Mouse (Mus musculus) CH12.LX (cell line): ENCODE data around the gene Ifna4. TPM values are rescaled to one million over a fixed set of nuclear protein-coding genes. Genes with fewer than 3 reads are reported as not detected.

Experiments used
- DNase-seq: peaks from one replicate; pipeline ENCODE4 v3.0.0-alpha.2; 2013; ENCODE audit errors: extremely low read depth
- H3K27ac ChIP-seq: 2 replicates; pipeline ENCODE4 v1.5.1; 2012; ENCODE audit warnings: low read depth, mild to moderate bottlenecking, control low read depth, moderate library complexity; ENCODE audit not compliant: insufficient read depth
- H3K27me3 ChIP-seq: replicated peaks from 2 replicates; pipeline ENCODE3; 2012; ENCODE audit warnings: inconsistent platforms
- H3K36me3 ChIP-seq, 2 experiments: replicated peaks in 1 of 2; 2 replicates each; pipeline versions ENCODE3 to v1.6.1; 2012; ENCODE audit warnings: inconsistent platforms in 1 of 2, low read length in 1 of 2, mild to moderate bottlenecking in 1 of 2, mixed read lengths in 1 of 2, moderate library complexity in 1 of 2; ENCODE audit not compliant: control insufficient read depth in 1 of 2, insufficient read depth in 1 of 2
- H3K4me1 ChIP-seq, 2 experiments: 2 replicates each; pipeline ENCODE4 v1.6.1; 2012; ENCODE audit warnings: inconsistent platforms in 1 of 2, moderate library complexity in 1 of 2; ENCODE audit not compliant: insufficient read depth in 2 of 2, control insufficient read depth in 1 of 2
- H3K4me2 ChIP-seq: 2 replicates; pipeline ENCODE4 v1.6.1; 2012; ENCODE audit warnings: low read depth, mild to moderate bottlenecking, control low read depth; ENCODE audit not compliant: poor library complexity, insufficient read depth, severe bottlenecking
- H3K4me3 ChIP-seq, 3 experiments: fragments of 150-350 bp in 1 of 3; sonication (generic) in 1 of 3; replicated peaks in 1 of 3; 2 replicates each; pipeline versions ENCODE3 to v1.5.1; 2011 to 2012; ENCODE audit warnings: low read depth in 2 of 3, low read length in 2 of 3, mild to moderate bottlenecking in 2 of 3, moderate library complexity in 2 of 3, control low read depth in 1 of 3, improper control_type of control experiment in 1 of 3, inconsistent platforms in 1 of 3, mixed read lengths in 1 of 3; ENCODE audit not compliant: poor library complexity in 1 of 3
- H3K79me2 ChIP-seq: replicated peaks from 2 replicates; pipeline ENCODE4 v1.6.1; 2012; ENCODE audit warnings: mild to moderate bottlenecking, moderate library complexity; ENCODE audit not compliant: control insufficient read depth, poor library complexity, insufficient read depth, severe bottlenecking; ENCODE audit errors: extremely low read depth
- H3K9ac ChIP-seq: 2 replicates; pipeline ENCODE4 v1.6.1; 2012; ENCODE audit warnings: low read depth, mild to moderate bottlenecking, control low read depth, moderate library complexity; ENCODE audit not compliant: insufficient read depth
- H3K9me3 ChIP-seq: replicated peaks from 2 replicates; pipeline ENCODE3; 2012; ENCODE audit warnings: low read length, inconsistent platforms, mixed read lengths
- CHD1 ChIP-seq: IDR thresholded peaks from 2 replicates; pipeline ENCODE4 v1.6.1; 2012; ENCODE audit warnings: low read depth, low read length, improper control_type of control experiment, inconsistent platforms
- CTCF ChIP-seq, 2 experiments: IDR thresholded peaks in 1 of 2; conservative IDR thresholded peaks in 1 of 2; 2 replicates each; pipeline ENCODE4 v1.5.1; 2011 to 2012; ENCODE audit warnings: low read depth in 2 of 2, low read length in 2 of 2, improper control_type of control experiment in 1 of 2, inconsistent platforms in 1 of 2, mild to moderate bottlenecking in 1 of 2, moderate library complexity in 1 of 2
- ELF1 ChIP-seq: IDR thresholded peaks from 2 replicates; pipeline ENCODE4 v1.6.1; 2014; ENCODE audit warnings: low read depth, mild to moderate bottlenecking, inconsistent platforms, low read length, improper control_type of control experiment
- GABPA ChIP-seq: IDR thresholded peaks from 2 replicates; pipeline ENCODE4 v1.6.1; 2012; ENCODE audit warnings: low read depth, low read length, improper control_type of control experiment, inconsistent platforms; ENCODE audit not compliant: insufficient replicate concordance
- IRF4 ChIP-seq: IDR thresholded peaks from 2 replicates; pipeline ENCODE4 v1.6.1; 2014; ENCODE audit warnings: low read depth, mild to moderate bottlenecking, inconsistent platforms, low read length, improper control_type of control experiment
- JUN ChIP-seq: IDR thresholded peaks from 2 replicates; pipeline ENCODE4 v1.6.1; 2011; ENCODE audit warnings: low read depth, mild to moderate bottlenecking, low read length, improper control_type of control experiment, moderate library complexity; ENCODE audit not compliant: insufficient read depth
- JUND ChIP-seq: conservative IDR thresholded peaks from 2 replicates; pipeline ENCODE4 v1.6.1; 2011; ENCODE audit warnings: low read depth, low read length, improper control_type of control experiment
- MAFK ChIP-seq: IDR thresholded peaks from 2 replicates; pipeline ENCODE4 v1.6.1; 2011; ENCODE audit warnings: low read length, improper control_type of control experiment; ENCODE audit not compliant: insufficient replicate concordance
- MYC ChIP-seq: IDR thresholded peaks from 2 replicates; pipeline ENCODE4 v1.6.1; 2011; ENCODE audit warnings: low read depth, mild to moderate bottlenecking, improper control_type of control experiment, low read length
- NRF1 ChIP-seq: IDR thresholded peaks from 2 replicates; pipeline ENCODE4 v1.6.1; 2014; ENCODE audit warnings: low read depth, mild to moderate bottlenecking, inconsistent platforms, low read length, improper control_type of control experiment, moderate library complexity
- POLR2A ChIP-seq: IDR thresholded peaks from 2 replicates; pipeline ENCODE4 v1.6.1; 2011; ENCODE audit warnings: low read depth, mild to moderate bottlenecking, improper control_type of control experiment, low read length
- POLR2AphosphoS2 ChIP-seq: IDR thresholded peaks from 2 replicates; pipeline ENCODE4 v1.6.1; 2011; ENCODE audit warnings: low read depth, low read length, improper control_type of control experiment
- RCOR1 ChIP-seq: conservative IDR thresholded peaks from 2 replicates; pipeline ENCODE4 v1.6.1; 2012; ENCODE audit warnings: low read depth, mild to moderate bottlenecking, inconsistent platforms, low read length, improper control_type of control experiment
- TCF12 ChIP-seq: IDR thresholded peaks from 2 replicates; pipeline ENCODE4 v1.6.1; 2014; ENCODE audit warnings: low read depth, mild to moderate bottlenecking, inconsistent platforms, low read length, improper control_type of control experiment
- USF1 ChIP-seq: IDR thresholded peaks from 2 replicates; pipeline ENCODE4 v1.6.1; 2014; ENCODE audit warnings: low read depth, mild to moderate bottlenecking, inconsistent platforms, low read length, improper control_type of control experiment
- ZKSCAN1 ChIP-seq: IDR thresholded peaks from 2 replicates; pipeline ENCODE4 v1.6.1; 2012; ENCODE audit warnings: low read depth, inconsistent platforms, low read length, improper control_type of control experiment, borderline replicate concordance
- ZNF384 ChIP-seq: IDR thresholded peaks from 2 replicates; pipeline ENCODE4 v1.6.1; 2012; ENCODE audit warnings: low read depth, low read length, improper control_type of control experiment, inconsistent platforms
- dilution Hi-C: fragments of 300-500 bp; cut with MboI; formaldehyde crosslinking; loops from 2 replicates; pipeline ENCODE4 v1.14.3; 2020; ENCODE audit warnings: low sequenced_read_pairs; ENCODE audit not compliant: extremely low pct_unique_long_range_greater_than_20kb, extremely low pct_ligation_motif_present
- in situ Hi-C: fragments of 300-500 bp; cut with MboI; formaldehyde crosslinking; loops from 3 replicates; pipeline ENCODE4 v1.14.3; 2019; ENCODE audit warnings: low sequenced_read_pairs, low pct_ligation_motif_present, low pct_unique_long_range_greater_than_20kb, mixed read lengths
- polyA plus RNA-seq: library from polyadenylated mRNA; unstranded; fragments of >175 nt; gene quantifications from 2 replicates; pipeline ENCODE4 v1.2.1, GENCODE M21; 2012; ENCODE audit warnings: low read depth; ENCODE audit not compliant: insufficient read length
- total RNA-seq, 2 experiments: library from RNA; depleted of rRNA; stranded (reverse); fragments of 300-350 nt in 1 of 2; fragments of >200 nt in 1 of 2; gene quantifications; 2 replicates each; pipeline ENCODE4 v1.2.3; 2012 to 2014

Gene Ifna4
- total and polyA plus RNA-seq, 3 experiments, result not detected

DNA sequence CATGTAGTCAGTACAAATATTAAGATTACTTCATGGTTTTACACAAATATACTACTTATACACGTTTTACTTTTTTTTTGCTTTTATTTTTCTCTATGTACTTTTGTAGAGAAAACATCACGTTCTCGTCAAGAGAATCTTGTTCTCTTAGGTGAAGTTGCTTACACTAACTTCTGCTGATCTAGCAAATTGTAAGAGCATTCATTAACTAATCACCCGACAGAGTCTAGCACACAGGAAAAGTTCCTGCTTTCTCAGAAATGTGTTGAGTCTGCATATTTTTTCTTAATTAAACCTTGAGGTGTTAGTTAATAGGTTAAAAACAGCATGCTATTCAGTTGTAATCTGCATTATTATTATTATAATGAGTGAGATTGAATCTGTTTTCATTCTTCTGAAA is 37.1 kb downstream of the Ifna4 start:
- Histone ChIP-seq H3K27me3 (peaks cover 2% of the 10 kb centered on the region), H3K4me3 (no peak overlapping the region), H3K36me3 (no peaks in the 10 kb centered on the region), H3K4me2 (no peak overlapping the region), H3K9ac (no peak overlapping the region), H3K4me1 (peaks cover 25 to 34% of the 10 kb centered on the region in 2 experiments), H3K79me2 (no peaks in the 10 kb centered on the region), H3K9me3 (peaks cover 8% of the 10 kb centered on the region), H3K27ac (no peak overlapping the region)
- dilution Hi-C loops, result no loop called here
- in situ Hi-C loops, result loop anchor here (25.0 kb wide), 1 partner anchor 809 kb away; the partner anchor contains the start of gene Dmrta1
- TF ChIP-seq MAFK (peak; percentile 63; the same call in 1 of the 2 replicates), ZNF384 (no peak)
- no peak for DNase-seq

- H3K4me1 ChIP-seq, result peaks cover 18 to 21% of the 10 kb centered on the region in 2 experiments
- peaks cover 8% of the 10 kb centered on the region for H3K9me3 ChIP-seq
- no peak for DNase-seq
- peaks cover 2% of the 10 kb centered on the region for H3K27me3 ChIP-seq
- no peaks in the 10 kb centered on the region for H3K36me3 ChIP-seq
- TF ChIP-seq ELF1, result no peak
- no peak for TF ChIP-seq USF1
- no peak for TF ChIP-seq JUN
- TF ChIP-seq GABPA, result no peak
- no peak for TF ChIP-seq NRF1
- TF ChIP-seq JUND, result no peak
- no peaks in the 10 kb centered on the region for H3K79me2 ChIP-seq
- H3K4me2 ChIP-seq, result no peak within 1 kb of the TSS
- H3K27ac ChIP-seq, result no peak within 1 kb of the TSS
- no peak within 1 kb of the TSS for H3K4me3 ChIP-seq
- dilution Hi-C loops, result no loop called here
- in situ Hi-C loops, result loop anchor here (25.0 kb wide), 1 partner anchor 807 kb away; the partner anchor contains the start of gene Dmrta1
- H3K9ac ChIP-seq, result no peak within 1 kb of the TSS
Observed at GRCm38 (mm10) chr4:88880101-88880500, 38.4 kb downstream of the Ifna4 start, which contains the start of gene Ifne. Ifne (minus strand) TSS chr4:88880201.

- H3K9me3 ChIP-seq, result no peaks in the 10 kb centered on the region
- TF ChIP-seq CHD1 (no peak), CTCF (conservative IDR thresholded peaks at IDR 0.05 in 1 of 2, IDR thresholded peaks at IDR 0.05 in 1 of 2; ENCODE audit: low read depth in 2 of 2, low read length in 2 of 2) (no peak), ZKSCAN1 (no peak), ELF1 (no peak), MYC (no peak), MAFK (no peak), POLR2A (no peak), IRF4 (no peak), TCF12 (no peak), POLR2AphosphoS2 (no peak), RCOR1 (no peak)
- H3K27me3 ChIP-seq, result no peaks in the 10 kb centered on the region
- no peaks in the 10 kb centered on the region for H3K79me2 ChIP-seq
- H3K4me2 ChIP-seq, result no peak overlapping the region
- peaks cover 2% of the 10 kb centered on the region in 2 experiments; a peak in 1 of 4 replicates for H3K4me1 ChIP-seq
- H3K27ac ChIP-seq, result no peak overlapping the region
- H3K4me3 ChIP-seq, result no peak overlapping the region
- H3K9ac ChIP-seq, result no peak overlapping the region
- H3K36me3 ChIP-seq, result no peaks in the 10 kb centered on the region
- DNase-seq, result no peak
- in situ Hi-C loops, result loop anchor here (25.0 kb wide), 1 partner anchor 799 kb away; the partner anchor contains the start of gene Dmrta1
- dilution Hi-C loops, result no loop called here
Observed at GRCm38 (mm10) chr4:88888236-88888635, 46.6 kb downstream of the Ifna4 start.
